Mouse (Mus musculus) intestine, postnatal 0 days (tissue): ENCODE measurements around the gene Pard3b. TPM values are rescaled to one million over a fixed set of nuclear protein-coding genes. Genes with fewer than 3 reads are reported as not detected.
A peak's percentile ranks its signal among the peaks of the same experiment; 100 is the strongest.

Source experiments
- ATAC-seq: fragments of 200-750 bp; cut with Nextera tagmentation; 2 replicates; pipeline ENCODE4 v1.8.0; 2017; ENCODE audit warnings: mild to moderate bottlenecking, moderate TSS enrichment, moderate library complexity
- H3K27ac ChIP-seq: fragments of 300-500 bp; sonication (generic); 2 replicates; pipeline ENCODE4 v1.5.1; 2014; ENCODE audit warnings: mild to moderate bottlenecking, low read depth, low read length, moderate library complexity
- H3K27me3 ChIP-seq: fragments of 300-500 bp; sonication (generic); replicated peaks from 2 replicates; pipeline ENCODE4 v1.6.1; 2014; ENCODE audit warnings: low read length, mixed read lengths; ENCODE audit not compliant: control insufficient read depth, insufficient read depth
- H3K36me3 ChIP-seq: fragments of 300-500 bp; sonication (generic); 2 replicates; pipeline ENCODE4 v1.6.1; 2014; ENCODE audit warnings: mild to moderate bottlenecking, moderate library complexity; ENCODE audit not compliant: control insufficient read depth, insufficient read depth
- H3K4me1 ChIP-seq: fragments of 300-500 bp; sonication (generic); replicated peaks from 2 replicates; pipeline ENCODE4 v1.6.1; 2014; ENCODE audit warnings: antibody characterized with exemption, low read length, mixed read lengths; ENCODE audit not compliant: control insufficient read depth, insufficient read depth
- H3K4me2 ChIP-seq: fragments of 300-500 bp; sonication (generic); replicated peaks from 2 replicates; pipeline ENCODE4 v1.6.1; 2014; ENCODE audit warnings: low read depth, mild to moderate bottlenecking, moderate library complexity
- H3K4me3 ChIP-seq: fragments of 300-500 bp; sonication (generic); 2 replicates; pipeline ENCODE4 v1.5.1; 2014; ENCODE audit warnings: low read depth, low read length
- H3K9ac ChIP-seq: fragments of 300-500 bp; sonication (generic); 2 replicates; pipeline ENCODE4 v1.6.1; 2014; ENCODE audit warnings: mild to moderate bottlenecking, low read depth, low read length
- H3K9me3 ChIP-seq: fragments of 300-500 bp; sonication (generic); 2 replicates; pipeline ENCODE4 v1.6.1; 2016; ENCODE audit warnings: mixed run types; ENCODE audit not compliant: control insufficient read depth
- CTCF ChIP-seq: sonication (generic); IDR thresholded peaks from 2 replicates; pipeline ENCODE4 v1.5.1; 2016; ENCODE audit warnings: low read depth, mild to moderate bottlenecking, control low read depth, antibody characterized with exemption, moderate library complexity
- WGBS: fragments of 180-500 bp; shearing (Covaris S2); extraction: QIAGEN DNeasy Blood & Tissue Kit; methylation state at CpG from one replicate; pipeline ENCODE4 v1.1.7; 2014; 5-methylcytosine and 5-hydroxymethylcytosine counted together
- polyA plus RNA-seq: library from polyadenylated mRNA; unstranded; fragments of >200 nt; fragmentation: Nextera tagmentation; extraction: Ambion mirVana; gene quantifications from 2 replicates; pipeline ENCODE4 v1.2.1, GENCODE M21; 2015

Pard3b gene
- polyA plus RNA-seq, 1 experiment from 2014 or later: 17.2 TPM

GRCm38 (mm10) chr1:61645062-61645461 lies 6.4 kb downstream of the Pard3b start:
- peak; percentile 59 for ATAC-seq
- no peaks in the 10 kb centered on the region for H3K27me3 ChIP-seq
- H3K27ac ChIP-seq: 0 out of 2 replicates have a peak overlapping the region, but pooled peaks have one; percentile 15
- H3K9ac ChIP-seq: no peak overlapping the region
- no peaks in the 10 kb centered on the region for H3K9me3 ChIP-seq
- no peaks in the 10 kb centered on the region for H3K36me3 ChIP-seq
- H3K4me2 ChIP-seq: no peak overlapping the region
- peaks cover 6% of the 10 kb centered on the region; the same call in 1 of the 2 replicates for H3K4me1 ChIP-seq
- H3K4me3 ChIP-seq: no peak overlapping the region
- no peak for TF ChIP-seq CTCF
- 35% methylated on average over 3 of the region's 3 CpGs for WGBS

DNA sequence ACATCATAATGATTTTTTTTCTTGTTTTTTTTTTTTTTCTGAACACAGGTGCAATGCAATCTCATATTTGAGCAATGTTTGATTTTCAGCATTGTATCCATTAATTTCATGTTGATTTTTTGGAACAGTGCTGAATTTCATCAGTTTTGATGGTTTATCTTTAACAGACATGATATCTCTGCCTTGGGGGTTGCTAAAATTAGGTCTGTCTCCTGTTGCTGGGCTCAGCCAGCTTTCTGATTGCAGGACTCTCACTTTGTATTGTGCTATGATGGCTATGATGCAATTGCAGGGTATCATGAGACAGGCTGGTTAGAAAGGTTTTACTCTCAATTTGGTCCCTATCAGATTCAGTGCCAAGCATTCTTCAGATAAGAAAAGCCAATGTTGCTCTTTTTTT lies 11.3 kb downstream of the Pard3b start:
- no peaks in the 10 kb centered on the region for H3K36me3 ChIP-seq
- no peaks in the 10 kb centered on the region for H3K27me3 ChIP-seq
- no peak overlapping the region for H3K4me3 ChIP-seq
- H3K27ac ChIP-seq: no peak overlapping the region
- H3K4me1 ChIP-seq: peaks cover 11% of the 10 kb centered on the region; the same call in 1 of the 2 replicates
- no peaks in the 10 kb centered on the region for H3K9me3 ChIP-seq
- H3K4me2 ChIP-seq: no peak overlapping the region
- H3K9ac ChIP-seq: no peak overlapping the region
- ATAC-seq: no peak
- no peak for TF ChIP-seq CTCF

DNA sequence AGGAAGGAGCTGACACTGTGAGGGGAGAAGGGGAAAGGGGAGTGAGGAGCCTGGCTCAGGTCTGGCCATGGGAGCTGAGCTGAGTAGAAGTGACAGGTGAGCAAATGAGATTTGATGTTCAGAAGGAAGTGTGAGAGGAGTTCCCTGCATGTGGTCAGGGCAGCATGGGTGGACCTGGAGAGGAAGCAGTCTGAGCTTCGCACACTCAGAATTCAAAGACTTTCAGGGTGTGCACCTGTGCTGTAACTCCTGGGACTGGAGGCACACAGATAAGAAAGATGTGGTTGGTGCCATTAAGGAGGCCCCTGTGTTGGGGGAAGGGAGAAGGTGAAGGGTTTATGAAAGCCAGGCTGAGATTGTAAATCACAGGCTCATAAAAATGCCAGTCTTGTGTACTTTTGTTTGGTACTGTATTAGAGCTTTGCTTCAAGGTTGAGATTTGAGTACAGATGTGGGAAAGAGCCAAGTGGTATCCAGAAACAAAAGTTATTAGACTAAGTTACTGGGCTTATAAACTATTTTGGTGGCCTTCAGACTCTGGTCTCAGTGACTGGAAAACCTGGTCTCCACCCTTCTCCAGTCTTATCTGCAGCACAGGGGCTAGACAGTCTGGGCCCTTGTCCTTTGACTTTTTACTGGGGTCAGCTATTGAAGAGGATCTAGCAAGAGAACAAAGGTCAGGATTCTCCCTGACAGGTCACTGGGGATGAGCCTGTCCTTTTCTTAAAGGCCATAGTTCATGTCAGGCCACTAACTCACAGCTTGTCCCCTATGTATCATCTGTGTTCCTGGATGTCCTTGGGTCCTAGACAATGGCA lies 13.0 kb downstream of the Pard3b start:
- TF ChIP-seq CTCF: no peak
- H3K4me2 ChIP-seq: no peak overlapping the region
- no peak overlapping the region for H3K4me3 ChIP-seq
- 0 out of 2 replicates have a peak overlapping the region, but pooled peaks have one; percentile 4 for H3K9ac ChIP-seq
- peaks cover 11% of the 10 kb centered on the region; the same call in 1 of the 2 replicates for H3K4me1 ChIP-seq
- peak; percentile 98 for ATAC-seq
- no peaks in the 10 kb centered on the region for H3K36me3 ChIP-seq
- H3K27me3 ChIP-seq: no peaks in the 10 kb centered on the region
- no peaks in the 10 kb centered on the region for H3K9me3 ChIP-seq
- H3K27ac ChIP-seq: peak overlapping the region; percentile 51
- WGBS: 28% methylated on average over 1 of the region's 1 CpGs

GRCm38 (mm10) chr1:61657760-61658159 lies 19.1 kb downstream of the Pard3b start:
- TF ChIP-seq CTCF: no peak
- ATAC-seq: peak; percentile 94
- H3K27ac ChIP-seq: peak overlapping the region; percentile 60

GRCm38 (mm10) chr1:61659931-61660330 lies 21.3 kb downstream of the Pard3b start:
- ATAC-seq: no peak
- no peak overlapping the region for H3K4me3 ChIP-seq
- H3K27ac ChIP-seq: no peak overlapping the region
- H3K9ac ChIP-seq: no peak overlapping the region
- H3K9me3 ChIP-seq: no peaks in the 10 kb centered on the region
- H3K4me2 ChIP-seq: no peak overlapping the region
- 81% methylated on average over 3 of the region's 3 CpGs for WGBS
- no peaks in the 10 kb centered on the region for H3K36me3 ChIP-seq
- H3K4me1 ChIP-seq: peaks cover 14% of the 10 kb centered on the region; the same call in 1 of the 2 replicates
- H3K27me3 ChIP-seq: no peaks in the 10 kb centered on the region
- TF ChIP-seq CTCF: no peak

More at GRCm38 (mm10) chr1:61657760-61658159, 19.1 kb downstream of the Pard3b start:
- peaks cover 14% of the 10 kb centered on the region; the same call in 1 of the 2 replicates for H3K4me1 ChIP-seq
- no peaks in the 10 kb centered on the region for H3K36me3 ChIP-seq
- H3K27me3 ChIP-seq: no peaks in the 10 kb centered on the region
- H3K9ac ChIP-seq: no peak overlapping the region
- H3K9me3 ChIP-seq: no peaks in the 10 kb centered on the region
- 47% methylated on average over 3 of the region's 3 CpGs for WGBS
- H3K4me2 ChIP-seq: 0 out of 2 replicates have a peak overlapping the region, but pooled peaks have one; percentile 9
- H3K4me3 ChIP-seq: no peak overlapping the region

- Histone ChIP-seq H3K27ac (no peak overlapping the region), H3K4me3 (no peak overlapping the region), H3K4me2 (no peak overlapping the region), H3K27me3 (no peaks in the 10 kb centered on the region), H3K4me1 (0 out of 2 replicates have a peak, but pooled peaks cover 5% of the 10 kb centered on the region), H3K9ac (no peak overlapping the region), H3K9me3 (no peaks in the 10 kb centered on the region), H3K36me3 (no peaks in the 10 kb centered on the region)
- ATAC-seq: no peak
- TF ChIP-seq CTCF: no peak
- WGBS: 58% methylated on average over 8 of the region's 8 CpGs
These were observed 46.7 kb downstream of the Pard3b start for GRCm38 (mm10) chr1:61685221-61685814.
